Mouse (Mus musculus) liver, postnatal 0 days (tissue): ENCODE results near the gene Cav1. TPM values are rescaled to one million over a fixed set of nuclear protein-coding genes. Genes with fewer than 3 reads are reported as not detected.

Experiments
- ATAC-seq: fragments of 200-750 bp; cut with Nextera tagmentation; 2 replicates; pipeline ENCODE4 v1.8.0; 2017; ENCODE audit warnings: mild to moderate bottlenecking, moderate library complexity
- DNase-seq: peaks from one replicate; pipeline ENCODE4 v3.0.0-alpha.2; 2016
- H3K27ac ChIP-seq: fragments of 300-500 bp; sonication (generic); 2 replicates; pipeline ENCODE4 v1.5.1; 2014; ENCODE audit warnings: antibody characterized with exemption, moderate library complexity, mild to moderate bottlenecking, low read depth
- H3K27me3 ChIP-seq: fragments of 300-500 bp; sonication (generic); 2 replicates; pipeline ENCODE4 v1.6.1; 2014; ENCODE audit warnings: low read length, control low read depth, mixed read lengths; ENCODE audit not compliant: insufficient read depth
- H3K36me3 ChIP-seq: fragments of 300-500 bp; sonication (generic); replicated peaks from 2 replicates; pipeline ENCODE4 v1.6.1; 2014; ENCODE audit warnings: mild to moderate bottlenecking, control low read depth, low read length, moderate library complexity, mixed read lengths; ENCODE audit not compliant: insufficient read depth
- H3K4me1 ChIP-seq: fragments of 300-500 bp; sonication (generic); 2 replicates; pipeline ENCODE4 v1.6.1; 2014; ENCODE audit warnings: antibody characterized with exemption, mild to moderate bottlenecking, control low read depth; ENCODE audit not compliant: insufficient read depth
- H3K4me2 ChIP-seq: fragments of 300-500 bp; sonication (generic); 2 replicates; pipeline ENCODE4 v1.6.1; 2014; ENCODE audit warnings: low read depth, mild to moderate bottlenecking, low read length, moderate library complexity, mixed read lengths
- H3K4me3 ChIP-seq: fragments of 300-500 bp; sonication (generic); 2 replicates; pipeline ENCODE4 v1.5.1; 2014; ENCODE audit warnings: low read depth, low read length
- H3K9ac ChIP-seq: fragments of 300-500 bp; sonication (generic); replicated peaks from 2 replicates; pipeline ENCODE4 v1.6.1; 2014; ENCODE audit warnings: mild to moderate bottlenecking, moderate library complexity
- H3K9me3 ChIP-seq: fragments of 300-500 bp; sonication (generic); 2 replicates; pipeline ENCODE4 v1.6.1; 2016; ENCODE audit warnings: mild to moderate bottlenecking, control low read depth, low read length, mixed read lengths
- CTCF ChIP-seq: sonication (generic); IDR thresholded peaks from 2 replicates; pipeline ENCODE4 v1.5.1; 2016; ENCODE audit warnings: antibody characterized with exemption, low read depth
- EP300 ChIP-seq: IDR thresholded peaks from 2 replicates; pipeline ENCODE4 v1.6.1; 2016; ENCODE audit warnings: antibody characterized with exemption, low read depth, mild to moderate bottlenecking
- WGBS: fragments of 180-500 bp; shearing (Covaris S2); extraction: QIAGEN DNeasy Blood & Tissue Kit; methylation state at CpG from one replicate; pipeline ENCODE4 v1.1.7; 2014; ENCODE audit not compliant: insufficient replicate concordance; 5-methylcytosine and 5-hydroxymethylcytosine counted together
- polyA plus RNA-seq: library from polyadenylated mRNA; unstranded; fragments of >200 nt; fragmentation: Nextera tagmentation; extraction: Ambion mirVana; gene quantifications from 2 replicates; pipeline ENCODE4 v1.2.1, GENCODE M21; 2015

The Cav1 gene
- polyA plus RNA-seq, 1 experiment from 2014 or later = 6.9 TPM

DNA sequence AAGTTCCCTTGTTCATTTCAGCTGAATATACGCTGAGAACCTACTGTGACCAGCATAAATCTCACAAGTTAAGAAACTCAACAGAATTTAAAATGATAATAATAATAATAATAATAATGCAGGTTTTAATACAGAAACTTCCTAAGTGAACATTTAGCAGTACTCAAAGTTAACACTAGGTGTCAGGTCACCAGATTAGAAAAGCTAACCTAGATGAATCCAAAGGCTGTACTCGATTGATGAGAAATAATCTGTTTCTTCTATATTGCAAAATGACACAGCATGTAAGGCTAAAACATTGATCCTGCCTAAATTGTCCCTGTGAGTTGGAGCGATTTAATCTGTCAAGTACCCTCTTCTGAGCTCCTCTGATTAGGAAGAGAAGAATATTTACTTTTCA, 56.6 kb downstream of the Cav1 start:
- H3K9me3 ChIP-seq = no peaks in the 10 kb centered on the region
- H3K27ac ChIP-seq = no peak overlapping the region
- 25% methylated on average over 3 of the region's 3 CpGs for WGBS
- 0 out of 2 replicates have a peak, but pooled peaks cover 3% of the 10 kb centered on the region for H3K27me3 ChIP-seq
- H3K4me3 ChIP-seq = no peak overlapping the region
- no peaks in the 10 kb centered on the region for H3K36me3 ChIP-seq
- H3K9ac ChIP-seq = no peak overlapping the region
- ATAC-seq = no peak
- DNase-seq = no peak
- no peaks in the 10 kb centered on the region for H3K4me1 ChIP-seq
- H3K4me2 ChIP-seq = no peak overlapping the region
- TF ChIP-seq CTCF (peak; percentile 56), EP300 (no peak)

DNA sequence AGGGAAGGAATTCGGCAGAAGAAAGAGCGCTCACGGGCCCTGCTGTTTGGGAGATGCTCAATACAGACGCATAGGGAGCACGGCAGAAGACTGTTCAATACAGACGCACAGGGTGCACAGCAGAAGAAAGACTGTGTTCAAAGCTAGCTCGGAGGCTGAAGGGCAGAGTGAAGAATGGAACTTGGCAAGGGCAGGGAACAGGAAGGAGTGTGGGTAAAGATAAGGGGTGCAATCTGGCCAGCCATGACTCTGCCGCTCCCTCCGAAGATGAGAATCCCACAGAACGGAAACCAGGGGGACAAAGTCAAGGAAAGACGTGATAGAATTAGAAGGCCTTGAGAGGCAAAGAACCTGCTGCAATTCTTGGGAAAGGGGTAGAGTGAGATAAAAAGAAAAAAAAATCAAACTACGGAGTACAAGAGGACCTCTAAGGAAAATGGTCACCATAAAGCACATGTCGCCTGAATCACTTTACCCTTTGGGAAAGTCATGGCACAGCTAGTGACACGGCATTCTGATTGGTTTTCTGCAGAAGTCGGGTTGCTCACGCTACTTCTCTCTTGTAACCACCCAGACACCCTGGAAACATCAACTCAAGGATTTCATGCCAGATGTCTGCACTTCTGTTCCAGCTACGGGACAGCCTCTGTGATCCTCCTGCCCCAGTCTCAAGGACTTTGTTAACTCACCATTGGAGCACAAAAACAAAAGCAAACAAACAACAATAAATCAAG, 57.5 kb downstream of the Cav1 start:
- TF ChIP-seq CTCF (no peak), EP300 (no peak)

DNA sequence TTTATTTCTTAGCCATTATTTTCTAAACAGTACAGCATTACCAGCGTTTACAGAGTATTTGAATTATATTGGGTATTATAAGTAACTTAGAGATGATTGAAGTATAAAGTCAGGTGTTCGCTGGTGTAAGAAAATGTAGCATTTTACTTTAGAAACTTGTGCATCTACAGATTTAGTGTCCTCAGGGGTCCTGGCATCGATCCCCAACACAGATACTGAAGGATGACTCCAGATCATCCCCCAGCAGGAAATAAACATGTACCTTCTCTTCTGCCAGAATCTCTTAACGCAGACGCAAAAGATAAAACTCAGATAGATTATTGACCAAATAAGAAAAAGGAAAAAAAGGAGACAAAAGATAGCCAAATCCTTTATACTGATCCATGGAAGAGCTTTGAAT, 68.2 kb downstream of the Cav1 start:
- 83% methylated on average over 5 of the region's 5 CpGs for WGBS
- ATAC-seq (no peak), DNase-seq (no peak)
- no peak overlapping the region for H3K9ac ChIP-seq
- H3K4me2 ChIP-seq = no peak overlapping the region
- H3K9me3 ChIP-seq = no peaks in the 10 kb centered on the region
- H3K4me3 ChIP-seq = no peak overlapping the region
- TF ChIP-seq EP300 (no peak), CTCF (no peak)
- no peaks in the 10 kb centered on the region for H3K36me3 ChIP-seq
- H3K4me1 ChIP-seq = no peaks in the 10 kb centered on the region
- no peaks in the 10 kb centered on the region for H3K27me3 ChIP-seq
- H3K27ac ChIP-seq = no peak overlapping the region

More for the DNA sequence above, 57.5 kb downstream of the Cav1 start:
- no peak for ATAC-seq
- Histone ChIP-seq H3K27ac (no peak overlapping the region), H3K4me3 (no peak overlapping the region), H3K4me2 (no peak overlapping the region), H3K4me1 (no peaks in the 10 kb centered on the region), H3K27me3 (0 out of 2 replicates have a peak, but pooled peaks cover 3% of the 10 kb centered on the region), H3K9me3 (no peaks in the 10 kb centered on the region), H3K36me3 (no peaks in the 10 kb centered on the region), H3K9ac (no peak overlapping the region)
- 31% methylated on average over 17 of the region's 17 CpGs for WGBS
- DNase-seq = no peak

DNA sequence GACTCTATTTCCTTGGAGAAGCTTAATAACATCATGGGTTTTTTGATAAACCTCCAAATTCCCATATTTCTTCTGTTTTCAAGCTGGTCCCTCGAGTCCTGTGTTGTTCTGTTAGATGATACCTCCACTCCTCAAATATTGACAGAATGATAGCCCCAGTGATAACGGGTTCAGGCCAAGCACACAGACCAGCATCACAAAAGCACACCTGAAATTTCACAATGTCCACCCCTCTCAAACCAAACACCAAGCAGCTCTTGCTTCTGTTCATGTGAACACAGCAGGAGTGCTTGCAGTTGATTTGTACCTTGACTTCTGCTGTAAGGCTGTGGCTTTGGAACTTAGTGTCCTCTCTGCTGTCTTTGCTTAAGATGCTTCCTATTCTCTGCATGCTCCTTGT, 71.2 kb downstream of the Cav1 start:
- Histone ChIP-seq H3K27me3 (no peaks in the 10 kb centered on the region), H3K4me2 (no peak overlapping the region), H3K36me3 (no peaks in the 10 kb centered on the region), H3K9me3 (no peaks in the 10 kb centered on the region), H3K4me1 (no peaks in the 10 kb centered on the region), H3K9ac (no peak overlapping the region), H3K4me3 (no peak overlapping the region), H3K27ac (0 out of 2 replicates have a peak overlapping the region, but pooled peaks have one; percentile 34)
- peak; percentile 16 for DNase-seq
- 49% methylated on average over 2 of the region's 2 CpGs for WGBS
- ATAC-seq = peak; percentile 97
- peak; percentile 41; the same call in 1 of the 2 replicates for TF ChIP-seq EP300
- TF ChIP-seq CTCF = no peak

DNA sequence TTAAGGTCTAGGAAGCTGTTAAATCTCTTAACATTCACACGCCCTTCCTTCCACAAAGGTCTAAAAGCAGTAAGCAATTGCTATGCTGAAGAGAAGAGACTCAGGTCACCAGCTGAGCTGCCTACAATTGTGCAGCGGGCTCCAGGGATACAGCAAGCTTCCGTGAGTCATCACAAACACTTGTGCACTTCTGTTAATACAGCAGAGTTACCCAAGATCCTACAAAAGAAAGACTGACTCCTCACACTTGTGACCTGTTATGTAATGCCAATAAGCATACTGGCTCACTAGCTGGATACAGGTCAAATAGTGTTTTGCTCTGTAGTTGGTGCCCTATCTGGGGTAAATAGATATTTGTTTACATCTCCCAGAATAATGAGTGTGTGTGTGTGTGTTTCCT, 74.0 kb downstream of the Cav1 start:
- H3K27ac ChIP-seq = no peak overlapping the region
- ATAC-seq (no peak), DNase-seq (no peak)
- no peaks in the 10 kb centered on the region for H3K9me3 ChIP-seq
- H3K4me3 ChIP-seq = no peak overlapping the region
- no peaks in the 10 kb centered on the region for H3K36me3 ChIP-seq
- no peak overlapping the region for H3K9ac ChIP-seq
- H3K4me2 ChIP-seq = no peak overlapping the region
- no peak for TF ChIP-seq CTCF
- TF ChIP-seq EP300 = no peak
- 75% methylated on average over 3 of the region's 3 CpGs for WGBS
- H3K27me3 ChIP-seq = no peaks in the 10 kb centered on the region
- no peaks in the 10 kb centered on the region for H3K4me1 ChIP-seq

DNA sequence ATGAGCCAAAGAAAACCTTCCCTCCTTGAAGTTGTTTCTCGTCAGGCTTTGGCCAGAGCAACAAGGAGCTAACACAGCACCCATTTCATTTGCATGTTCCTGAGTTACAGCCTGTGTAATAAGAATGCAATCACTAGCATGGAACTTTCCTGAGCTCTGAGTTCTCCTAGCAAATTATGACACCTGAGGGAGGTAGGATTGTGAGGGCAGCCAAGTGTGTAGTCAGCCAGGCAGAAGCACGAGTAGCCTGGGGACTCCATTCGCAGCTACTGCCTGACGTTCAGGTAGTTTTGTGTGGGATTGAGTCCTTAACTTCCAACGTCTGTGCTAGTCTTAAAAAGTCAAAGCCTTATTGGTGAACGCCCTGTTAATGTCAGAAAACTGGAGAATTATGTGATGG, 75.6 kb downstream of the Cav1 start:
- no peak for DNase-seq
- H3K9ac ChIP-seq = no peak overlapping the region
- no peak overlapping the region for H3K4me2 ChIP-seq
- TF ChIP-seq EP300 (no peak), CTCF (no peak)
- ATAC-seq = no peak
- H3K27ac ChIP-seq = no peak overlapping the region
- WGBS = 73% methylated on average over 6 of the region's 6 CpGs
- no peaks in the 10 kb centered on the region for H3K36me3 ChIP-seq
- no peaks in the 10 kb centered on the region for H3K4me1 ChIP-seq
- H3K4me3 ChIP-seq = no peak overlapping the region
- H3K27me3 ChIP-seq = no peaks in the 10 kb centered on the region
- no peaks in the 10 kb centered on the region for H3K9me3 ChIP-seq

DNA sequence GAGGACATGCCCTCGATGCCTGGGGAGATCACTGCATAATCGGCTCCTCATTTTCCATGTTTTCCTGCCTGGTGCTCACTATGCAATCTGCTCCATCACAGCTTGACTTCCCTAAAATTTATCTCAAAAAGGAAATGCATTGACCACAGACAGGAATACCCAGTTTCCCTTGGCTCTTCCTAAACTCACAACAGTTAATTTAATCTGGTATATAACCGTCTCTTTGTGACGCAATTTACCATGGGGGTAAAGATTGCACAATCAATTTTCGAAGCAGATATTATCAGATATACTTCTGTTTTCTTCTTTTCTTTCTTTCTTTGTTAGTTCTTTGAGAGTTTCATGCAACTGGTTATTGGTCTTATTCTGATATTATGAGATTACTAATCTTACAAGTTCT, 79.4 kb downstream of the Cav1 start:
- no peak for TF ChIP-seq CTCF
- no peak for TF ChIP-seq EP300
- no peak for ATAC-seq
- H3K36me3 ChIP-seq = no peaks in the 10 kb centered on the region
- no peak overlapping the region for H3K27ac ChIP-seq
- no peak overlapping the region for H3K9ac ChIP-seq
- DNase-seq = no peak
- no peaks in the 10 kb centered on the region for H3K9me3 ChIP-seq
- 19% methylated on average over 5 of the region's 5 CpGs for WGBS
- H3K4me2 ChIP-seq = no peak overlapping the region
- H3K27me3 ChIP-seq = no peaks in the 10 kb centered on the region
- H3K4me3 ChIP-seq = no peak overlapping the region
- no peaks in the 10 kb centered on the region for H3K4me1 ChIP-seq
